Mouse (Mus musculus) spleen, embryonic (tissue): Measurements from ENCODE around the gene Ankrd13b.

Source experiments
- CTCF ChIA-PET: fragments of 350-600 bp; sonication (Branson Sonifier 250); formaldehyde crosslinking; loops from one replicate; lab custom pipeline; 2022; lab: Charles Lee

The Ankrd13b gene

GRCm38 (mm10) chr11:77464684-77465083 is 24.8 kb downstream of the Ankrd13b start:
- CTCF ChIA-PET: no interaction called here

GRCm38 (mm10) chr11:77463786-77464185 is 25.7 kb downstream of the Ankrd13b start:
- CTCF ChIA-PET: no interaction called here

GRCm38 (mm10) chr11:77463101-77463445 is 26.4 kb downstream of the Ankrd13b start:
- CTCF ChIA-PET: no interaction called here

GRCm38 (mm10) chr11:77462283-77463100 is 27.0 kb downstream of the Ankrd13b start, which contains the start of gene Coro6:
Gene Coro6 (plus strand): TSS chr11:77462411.
- CTCF ChIA-PET: interaction anchor here (0.7 kb wide), 1 partner anchor 213 kb away, joined by 3 read pairs; no protein-coding TSS in a partner anchor

- CTCF ChIA-PET: interaction anchor here (0.7 kb wide), 1 partner anchor 213 kb away, joined by 3 read pairs; no protein-coding TSS in a partner anchor
Observed at GRCm38 (mm10) chr11:77461856-77462255, 27.6 kb downstream of the Ankrd13b start.

GRCm38 (mm10) chr11:77456866-77457265 is 32.6 kb downstream of the Ankrd13b start:
- CTCF ChIA-PET: interaction anchor here (1.1 kb wide), 1 partner anchor 71 kb away, joined by 4 read pairs; no protein-coding TSS in a partner anchor

GRCm38 (mm10) chr11:77455770-77456510 is 33.5 kb downstream of the Ankrd13b start:
- CTCF ChIA-PET: interaction anchor here (1.1 kb wide), 1 partner anchor 72 kb away, joined by 4 read pairs; no protein-coding TSS in a partner anchor

GRCm38 (mm10) chr11:77453388-77453787 is 36.1 kb downstream of the Ankrd13b start:
- CTCF ChIA-PET: interaction anchor here (0.6 kb wide), 1 partner anchor 43 kb away, joined by 15 read pairs; no protein-coding TSS in a partner anchor

- CTCF ChIA-PET: no interaction called here
Observed at GRCm38 (mm10) chr11:77451670-77452069, 37.8 kb downstream of the Ankrd13b start.

- CTCF ChIA-PET: no interaction called here
Observed at GRCm38 (mm10) chr11:77449224-77449623, 40.3 kb downstream of the Ankrd13b start.

GRCm38 (mm10) chr11:77446628-77447041 is 42.8 kb downstream of the Ankrd13b start:
- CTCF ChIA-PET: no interaction called here

GRCm38 (mm10) chr11:77444939-77445338 is 44.5 kb downstream of the Ankrd13b start:
- CTCF ChIA-PET: no interaction called here

GRCm38 (mm10) chr11:77442186-77443170 is 47.0 kb downstream of the Ankrd13b start:
- CTCF ChIA-PET: no interaction called here

- CTCF ChIA-PET: interaction anchor here (0.6 kb wide), 1 partner anchor 123 kb away, joined by 42 read pairs; no protein-coding TSS in a partner anchor
Observed at GRCm38 (mm10) chr11:77441020-77441419, 48.5 kb downstream of the Ankrd13b start.

- CTCF ChIA-PET: interaction anchor here (1.3 kb wide), 1 partner anchor 19 kb away, joined by 3 read pairs; no protein-coding TSS in a partner anchor
Observed at GRCm38 (mm10) chr11:77440081-77440480, 49.4 kb downstream of the Ankrd13b start.

GRCm38 (mm10) chr11:77437026-77437425 is 52.5 kb downstream of the Ankrd13b start:
- CTCF ChIA-PET: no interaction called here

GRCm38 (mm10) chr11:77428446-77428845 is 61.0 kb downstream of the Ankrd13b start:
- CTCF ChIA-PET: no interaction called here

- CTCF ChIA-PET: no interaction called here
Observed at GRCm38 (mm10) chr11:77423175-77423859, 66.2 kb downstream of the Ankrd13b start.
